Mouse (Mus musculus): Measurements from ENCODE around the gene Pla2g3.

- TF ChIP-seq POLR2A (IDR thresholded peaks at IDR 0.05; ENCODE audit: low read depth, low read length) (no peak), CTCF (IDR thresholded peaks at IDR 0.05; ENCODE audit: extremely low read depth, insufficient read depth, insufficient read length, insufficient replicate concordance) (no peak)
These were observed 31.1 kb downstream of the Pla2g3 start for GRCm38 (mm10) chr11:3519051-3519726.
